In genomic region chr7:27489270-27489869, GRCm38 (mm10) we compare ENCODE assay signal across 9 mouse cellular contexts. TPM values are rescaled to one million over a fixed set of nuclear protein-coding genes. Genes with fewer than 3 reads are reported as not detected.
A peak's percentile ranks its signal among the peaks of the same experiment; 100 is the strongest.
DNase-seq lines count a peak whose midpoint lies in the region; ATAC-seq lines count a peak whose summit lies in the region.
"Had no signal": no experiment of that assay in that cellular context is flagged by ENCODE, and none has a peak within 500 bp of the region (broad histone marks: within the 10 kb centered on the region; RNA-seq: fewer than 3 reads in every experiment).

No protein-coding gene starts in this region.

- 0 out of 2 replicates have a peak overlapping the region, but pooled peaks have one; percentile 57 for H3K4me3 ChIP-seq in hindbrain, embryonic 10.5 days
- H3K4me3 ChIP-seq in hindbrain, embryonic 16.5 days (ENCODE audit: low read length) = no peak overlapping the region

- peaks cover 8% of the 10 kb centered on the region for H3K36me3 ChIP-seq in hindbrain, embryonic 10.5 days
- no peaks in the 10 kb centered on the region for H3K36me3 ChIP-seq in hindbrain, embryonic 16.5 days (ENCODE audit: control insufficient read depth, insufficient read depth, low read length)

- H3K4me2 ChIP-seq in hindbrain, embryonic 16.5 days (ENCODE audit: low read length) = no peak overlapping the region

- H3K27ac ChIP-seq in hindbrain, embryonic 10.5 days = peak overlapping the region; percentile 93; the same call in 1 of the 2 replicates
- H3K27ac ChIP-seq in hindbrain, embryonic 16.5 days (ENCODE audit: low read depth, low read length) = no peak overlapping the region

- no peak for ATAC-seq in CD4-positive, CD25-positive, alpha-beta regulatory T cell, adult 4 months
- ATAC-seq in hindbrain, embryonic 16.5 days = no peak

- H3K9me3 ChIP-seq in hindbrain, embryonic 10.5 days = no peaks in the 10 kb centered on the region
- H3K9me3 ChIP-seq in hindbrain, embryonic 16.5 days (ENCODE audit: control insufficient read depth, low read length) = no peaks in the 10 kb centered on the region

- H3K27me3 ChIP-seq in hindbrain, embryonic 10.5 days (ENCODE audit: insufficient read depth, poor library complexity, severe bottlenecking) = peaks cover 24% of the 10 kb centered on the region
- no peaks in the 10 kb centered on the region; the same call in 1 of the 2 replicates for H3K27me3 ChIP-seq in hindbrain, embryonic 16.5 days (replicated peaks; ENCODE audit: control insufficient read depth, insufficient read depth, low read length)

- H3K4me1 ChIP-seq in hindbrain, embryonic 10.5 days (replicated peaks) = peaks cover 45% of the 10 kb centered on the region
- peaks cover 6% of the 10 kb centered on the region for H3K4me1 ChIP-seq in hindbrain, embryonic 16.5 days (ENCODE audit: control insufficient read depth, insufficient read depth, low read depth, low read length)

- H3K9ac ChIP-seq in hindbrain, embryonic 16.5 days (ENCODE audit: low read depth, low read length) = no peak overlapping the region

- WGBS in hindbrain, embryonic 10.5 days = 88% methylated on average over 25 of the region's 25 CpGs
- WGBS in hindbrain, embryonic 16.5 days = 93% methylated on average over 24 of the region's 25 CpGs

- DNase-seq in CD4-positive, CD25-positive, alpha-beta regulatory T cell, adult 2 months (ENCODE audit: low read depth, low spot score) = peak; percentile 24
- no peak for DNase-seq in hindbrain, embryonic 10.5 days (ENCODE audit: low spot score)
- peak; percentile 26 for DNase-seq in thymus, postnatal 4 days
- no peak for DNase-seq in thymus, postnatal 36 days
- DNase-seq in layer of hippocampus, postnatal 36 days = no peak
- DNase-seq in right cerebral cortex, postnatal 36 days (ENCODE audit: low spot score in 2 of 2) = no peak
- DNase-seq: midbrain, embryonic 14.5 days had no signal

RNA-seq across cellular contexts. Expression of gene Sertad1, which starts 2.7 kb away (rescaled TPM):
- 10 to 100 TPM; 46.0 to 51.9 TPM for polyA plus RNA-seq in CD4-positive, CD25-positive, alpha-beta regulatory T cell, adult 4 months (2017; shearing (Covaris generic))
- polyA plus RNA-seq in hindbrain, embryonic 10.5 days (2016; fragmentation: Nextera tagmentation; extraction: Ambion mirVana) = 21.5 and 23.6 TPM in 2 replicates
- polyA plus RNA-seq in hindbrain, embryonic 16.5 days (2015; fragmentation: Nextera tagmentation; extraction: Ambion mirVana) = 9.8 and 11.4 TPM in 2 replicates
- total RNA-seq in layer of hippocampus, postnatal 36 days (2021) = 1 to 10 TPM; 6.4 to 7.0 TPM

RNA-seq across cellular contexts. Expression of gene Prx, which starts 9.8 kb away (rescaled TPM):
- under 1 TPM; 0.22 to 0.62 TPM for polyA plus RNA-seq in CD4-positive, CD25-positive, alpha-beta regulatory T cell, adult 4 months (2017; shearing (Covaris generic))
- 2.5 and 3.4 TPM in 2 replicates for polyA plus RNA-seq in hindbrain, embryonic 10.5 days (2016; fragmentation: Nextera tagmentation; extraction: Ambion mirVana)
- 1.8 and 1.9 TPM in 2 replicates for polyA plus RNA-seq in hindbrain, embryonic 16.5 days (2015; fragmentation: Nextera tagmentation; extraction: Ambion mirVana)
- total RNA-seq in layer of hippocampus, postnatal 36 days (2021) = under 1 TPM; 0.15 to 0.40 TPM

RNA-seq across cellular contexts. Expression of gene Sertad3, which starts 15.8 kb away (rescaled TPM):
- 10 to 100 TPM; 50.9 to 60.1 TPM for polyA plus RNA-seq in CD4-positive, CD25-positive, alpha-beta regulatory T cell, adult 4 months (2017; shearing (Covaris generic))
- 23.0 and 24.2 TPM in 2 replicates for polyA plus RNA-seq in hindbrain, embryonic 10.5 days (2016; fragmentation: Nextera tagmentation; extraction: Ambion mirVana)
- 9.7 and 10.7 TPM in 2 replicates for polyA plus RNA-seq in hindbrain, embryonic 16.5 days (2015; fragmentation: Nextera tagmentation; extraction: Ambion mirVana)
- total RNA-seq in layer of hippocampus, postnatal 36 days (2021) = 1 to 10 TPM; 2.7 to 4.0 TPM

RNA-seq across cellular contexts. Expression of gene Hipk4, which starts 33.7 kb away (rescaled TPM):
- polyA plus RNA-seq in CD4-positive, CD25-positive, alpha-beta regulatory T cell, adult 4 months (2017; shearing (Covaris generic)) = under 1 TPM in 1 of 2 experiments, not detected in 1; 0.28 TPM
- 0.57 and 0.94 TPM in 2 replicates for polyA plus RNA-seq in hindbrain, embryonic 10.5 days (2016; fragmentation: Nextera tagmentation; extraction: Ambion mirVana)
- polyA plus RNA-seq in hindbrain, embryonic 16.5 days (2015; fragmentation: Nextera tagmentation; extraction: Ambion mirVana) = 1.4 and 1.5 TPM in 2 replicates
- not detected for total RNA-seq in layer of hippocampus, postnatal 36 days (2021)

RNA-seq across cellular contexts. Expression of gene Blvrb, which starts 41.6 kb away (rescaled TPM):
- polyA plus RNA-seq in CD4-positive, CD25-positive, alpha-beta regulatory T cell, adult 4 months (2017; shearing (Covaris generic)) = 10 to 100 TPM; 14.1 to 19.9 TPM
- 40.6 and 41.8 TPM in 2 replicates for polyA plus RNA-seq in hindbrain, embryonic 10.5 days (2016; fragmentation: Nextera tagmentation; extraction: Ambion mirVana)
- polyA plus RNA-seq in hindbrain, embryonic 16.5 days (2015; fragmentation: Nextera tagmentation; extraction: Ambion mirVana) = 23.4 and 23.7 TPM in 2 replicates
- 10 to 100 TPM; 16.0 to 20.0 TPM for total RNA-seq in layer of hippocampus, postnatal 36 days (2021)

Comparison
In these comparisons a context has a peak if more than half of its experiments do, and no peak if none do; other contexts are left out.
1. DNase-seq: peak in CD4-positive, CD25-positive, alpha-beta regulatory T cell, adult 2 months (single experiment) and thymus, postnatal 4 days (single experiment); none in hindbrain, embryonic 10.5 days (single experiment), thymus, postnatal 36 days (0 of 2), layer of hippocampus, postnatal 36 days (0 of 2) and right cerebral cortex, postnatal 36 days (0 of 2).